Mouse (Mus musculus) liver, adult 2 months (tissue): ENCODE measurements around the gene Serpini1. TPM values are rescaled to one million over a fixed set of nuclear protein-coding genes. Genes with fewer than 3 reads are reported as not detected.

Source experiments
- DNase-seq: peaks from one replicate; pipeline ENCODE4 v3.0.0-alpha.2; 2011; ENCODE audit warnings: low read depth, low spot score; ENCODE audit errors: extremely low read depth
- H3K27ac ChIP-seq: fragments of 200-500 bp; replicated peaks from 2 replicates; pipeline ENCODE4 v1.5.1; 2012; ENCODE audit warnings: low read depth, mild to moderate bottlenecking, control low read depth, inconsistent platforms, low read length; ENCODE audit not compliant: insufficient read depth
- H3K27me3 ChIP-seq: fragments of 200-500 bp; 2 replicates; pipeline ENCODE4 v1.6.1; 2012; ENCODE audit warnings: mild to moderate bottlenecking, moderate library complexity, low read length, inconsistent platforms; ENCODE audit not compliant: control insufficient read depth, insufficient read depth
- H3K36me3 ChIP-seq: fragments of 200-500 bp; 2 replicates; pipeline ENCODE4 v1.6.1; 2012; ENCODE audit warnings: low read length, inconsistent platforms; ENCODE audit not compliant: control insufficient read depth, insufficient read depth
- H3K4me1 ChIP-seq: fragments of 200-500 bp; 2 replicates; pipeline ENCODE4 v1.6.1; 2011; ENCODE audit warnings: low read length; ENCODE audit not compliant: control insufficient read depth, insufficient read depth
- H3K4me3 ChIP-seq: fragments of 200-500 bp; 2 replicates; pipeline ENCODE4 v1.5.1; 2011; ENCODE audit warnings: low read depth, mild to moderate bottlenecking, control low read depth, low read length, moderate library complexity; ENCODE audit not compliant: insufficient read depth
- H3K79me2 ChIP-seq: fragments of 200-500 bp; 2 replicates; pipeline ENCODE4 v1.6.1; 2012; ENCODE audit warnings: inconsistent platforms, mild to moderate bottlenecking, low read length, moderate library complexity; ENCODE audit not compliant: control insufficient read depth, insufficient read depth
- H3K9ac ChIP-seq: fragments of 200-500 bp; 2 replicates; pipeline ENCODE4 v1.6.1; 2012; ENCODE audit warnings: low read depth, mild to moderate bottlenecking, control low read depth, inconsistent platforms, low read length
- CTCF ChIP-seq: fragments of 200-500 bp; IDR thresholded peaks from 2 replicates; pipeline ENCODE4 v1.5.1; 2011; ENCODE audit warnings: low read depth, low read length, control low read depth
- POLR2A ChIP-seq: fragments of 200-500 bp; IDR thresholded peaks from 2 replicates; pipeline ENCODE4 v1.6.1; 2011; ENCODE audit warnings: low read length, control low read depth; ENCODE audit not compliant: insufficient read depth; ENCODE audit errors: extremely low read depth
- WGBS: fragments of 180-500 bp; shearing (Covaris S2); methylation state at CpG from one replicate; pipeline ENCODE4 v1.1.7; 2018; 5-methylcytosine and 5-hydroxymethylcytosine counted together
- polyA plus RNA-seq: library from polyadenylated mRNA; depleted of rRNA; stranded (reverse); fragments of >200 nt; gene quantifications from 2 replicates; pipeline ENCODE4 v1.2.3, GENCODE M21; 2012
- total RNA-seq: library from RNA; depleted of rRNA; stranded (reverse); fragments of >200 nt; gene quantifications from 2 replicates; pipeline ENCODE4 v1.2.3, GENCODE M21; 2014

Gene Serpini1
- total and polyA plus RNA-seq, 2 experiments: 0.05 to 0.28 TPM

GRCm38 (mm10) chr3:75534045-75534834 lies 23.1 kb upstream of the Serpini1 start:
- Histone ChIP-seq H3K27me3 (no peaks in the 10 kb centered on the region), H3K4me1 (peaks cover 16% of the 10 kb centered on the region; the same call in 1 of the 2 replicates), H3K4me3 (no peak overlapping the region), H3K27ac (no peak overlapping the region), H3K79me2 (no peaks in the 10 kb centered on the region; the same call in 1 of the 2 replicates), H3K9ac (no peak overlapping the region), H3K36me3 (peaks cover 7% of the 10 kb centered on the region)
- no peak for DNase-seq
- TF ChIP-seq POLR2A (no peak), CTCF (no peak)
- WGBS: 64% methylated on average over 3 of the region's 3 CpGs

GRCm38 (mm10) chr3:75541259-75541658 lies 16.1 kb upstream of the Serpini1 start:
- no peak for DNase-seq
- peaks cover 11% of the 10 kb centered on the region for H3K36me3 ChIP-seq
- H3K9ac ChIP-seq: no peak overlapping the region
- H3K4me3 ChIP-seq: no peak overlapping the region
- no peaks in the 10 kb centered on the region; the same call in 1 of the 2 replicates for H3K79me2 ChIP-seq
- no peak overlapping the region for H3K27ac ChIP-seq
- WGBS: 85% methylated on average over 4 of the region's 4 CpGs
- TF ChIP-seq POLR2A: no peak
- no peak for TF ChIP-seq CTCF
- H3K27me3 ChIP-seq: no peaks in the 10 kb centered on the region
- peaks cover 3% of the 10 kb centered on the region; the same call in 1 of the 2 replicates for H3K4me1 ChIP-seq

- H3K36me3 ChIP-seq: peaks cover 9% of the 10 kb centered on the region
- 78% methylated on average over 3 of the region's 3 CpGs for WGBS
- H3K4me3 ChIP-seq: no peak overlapping the region
- H3K9ac ChIP-seq: no peak overlapping the region
- peaks cover 3% of the 10 kb centered on the region; the same call in 1 of the 2 replicates for H3K4me1 ChIP-seq
- DNase-seq: no peak
- no peak overlapping the region for H3K27ac ChIP-seq
- TF ChIP-seq CTCF: no peak
- TF ChIP-seq POLR2A: no peak
- peaks cover 2% of the 10 kb centered on the region; the same call in 1 of the 2 replicates for H3K79me2 ChIP-seq
- H3K27me3 ChIP-seq: no peaks in the 10 kb centered on the region
Observed at GRCm38 (mm10) chr3:75542852-75543251, 14.5 kb upstream of the Serpini1 start.

- DNase-seq: no peak
- peaks cover 5% of the 10 kb centered on the region; the same call in 1 of the 2 replicates for H3K79me2 ChIP-seq
- TF ChIP-seq CTCF (no peak), POLR2A (no peak)
- H3K4me3 ChIP-seq: no peak overlapping the region
- no peaks in the 10 kb centered on the region for H3K27me3 ChIP-seq
- WGBS: 85% methylated on average over 1 of the region's 1 CpGs
- no peak overlapping the region for H3K27ac ChIP-seq
- H3K4me1 ChIP-seq: peaks cover 3% of the 10 kb centered on the region; the same call in 1 of the 2 replicates
- H3K36me3 ChIP-seq: peaks cover 4% of the 10 kb centered on the region; the same call in 1 of the 2 replicates
- H3K9ac ChIP-seq: no peak overlapping the region
Observed at GRCm38 (mm10) chr3:75544287-75544686, 13.1 kb upstream of the Serpini1 start.

GRCm38 (mm10) chr3:75551248-75551647 lies 6.1 kb upstream of the Serpini1 start:
- DNase-seq: no peak
- Histone ChIP-seq H3K27ac (no peak overlapping the region), H3K79me2 (peaks cover 16% of the 10 kb centered on the region), H3K4me1 (peaks cover 3% of the 10 kb centered on the region; the same call in 1 of the 2 replicates), H3K9ac (no peak overlapping the region), H3K27me3 (no peaks in the 10 kb centered on the region), H3K4me3 (no peak overlapping the region), H3K36me3 (no peaks in the 10 kb centered on the region; the same call in 1 of the 2 replicates)
- TF ChIP-seq CTCF (no peak), POLR2A (no peak)

GRCm38 (mm10) chr3:75556121-75556694 lies 1.1 kb upstream of the Serpini1 start:
- no peak for TF ChIP-seq POLR2A
- TF ChIP-seq CTCF: no peak
- WGBS: 1% methylated on average over 36 of the region's 36 CpGs
- H3K36me3 ChIP-seq: no peaks in the 10 kb centered on the region
- peak overlapping the region; percentile 91 for H3K9ac ChIP-seq
- peaks cover 4% of the 10 kb centered on the region for H3K4me1 ChIP-seq
- peak overlapping the region; percentile 89 for H3K4me3 ChIP-seq
- H3K79me2 ChIP-seq: peaks cover 14% of the 10 kb centered on the region
- H3K27me3 ChIP-seq: no peaks in the 10 kb centered on the region
- DNase-seq: peak; percentile 38
- peak overlapping the region; percentile 77 for H3K27ac ChIP-seq
